Mouse (Mus musculus) lung, postnatal 0 days (tissue): Measurements from ENCODE around the gene Ccdc121.

Experiments used
- CTCF ChIP-seq: IDR thresholded peaks from 2 replicates; pipeline ENCODE4 v1.5.1; 2016; ENCODE audit warnings: antibody characterized with exemption, mild to moderate bottlenecking
- EP300 ChIP-seq: IDR thresholded peaks from 2 replicates; pipeline ENCODE4 v1.6.1; 2016; ENCODE audit warnings: antibody characterized with exemption, mild to moderate bottlenecking, control low read depth

DNA sequence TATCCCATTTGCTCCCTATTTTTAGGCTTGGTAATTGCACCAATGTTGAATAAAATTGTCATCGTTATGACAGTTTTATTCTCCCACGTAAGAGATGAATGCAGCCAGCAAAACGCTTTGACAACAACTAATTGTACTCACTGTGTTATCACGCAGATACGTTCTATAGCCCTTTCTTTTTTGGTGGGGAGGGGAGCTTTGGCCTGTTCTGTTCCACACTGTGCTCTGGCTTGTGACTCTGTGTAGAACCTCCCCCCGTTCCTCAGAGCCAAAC lies 48.4 kb downstream of the Ccdc121 start:
- TF ChIP-seq CTCF = no peak
- no peak for TF ChIP-seq EP300
